Mouse (Mus musculus) intestine, postnatal 0 days (tissue): Measurements from ENCODE around the gene Lrp1. TPM values are rescaled to one million over a fixed set of nuclear protein-coding genes. Genes with fewer than 3 reads are reported as not detected.

Experiments used
- ATAC-seq: fragments of 200-750 bp; cut with Nextera tagmentation; 2 replicates; pipeline ENCODE4 v1.8.0; 2017; ENCODE audit warnings: mild to moderate bottlenecking, moderate TSS enrichment, moderate library complexity
- H3K27ac ChIP-seq: fragments of 300-500 bp; sonication (generic); 2 replicates; pipeline ENCODE4 v1.5.1; 2014; ENCODE audit warnings: mild to moderate bottlenecking, low read depth, low read length, moderate library complexity
- H3K27me3 ChIP-seq: fragments of 300-500 bp; sonication (generic); replicated peaks from 2 replicates; pipeline ENCODE4 v1.6.1; 2014; ENCODE audit warnings: low read length, mixed read lengths; ENCODE audit not compliant: control insufficient read depth, insufficient read depth
- H3K36me3 ChIP-seq: fragments of 300-500 bp; sonication (generic); 2 replicates; pipeline ENCODE4 v1.6.1; 2014; ENCODE audit warnings: mild to moderate bottlenecking, moderate library complexity; ENCODE audit not compliant: control insufficient read depth, insufficient read depth
- H3K4me1 ChIP-seq: fragments of 300-500 bp; sonication (generic); replicated peaks from 2 replicates; pipeline ENCODE4 v1.6.1; 2014; ENCODE audit warnings: antibody characterized with exemption, low read length, mixed read lengths; ENCODE audit not compliant: control insufficient read depth, insufficient read depth
- H3K4me2 ChIP-seq: fragments of 300-500 bp; sonication (generic); replicated peaks from 2 replicates; pipeline ENCODE4 v1.6.1; 2014; ENCODE audit warnings: low read depth, mild to moderate bottlenecking, moderate library complexity
- H3K4me3 ChIP-seq: fragments of 300-500 bp; sonication (generic); 2 replicates; pipeline ENCODE4 v1.5.1; 2014; ENCODE audit warnings: low read depth, low read length
- H3K9ac ChIP-seq: fragments of 300-500 bp; sonication (generic); 2 replicates; pipeline ENCODE4 v1.6.1; 2014; ENCODE audit warnings: mild to moderate bottlenecking, low read depth, low read length
- H3K9me3 ChIP-seq: fragments of 300-500 bp; sonication (generic); 2 replicates; pipeline ENCODE4 v1.6.1; 2016; ENCODE audit warnings: mixed run types; ENCODE audit not compliant: control insufficient read depth
- CTCF ChIP-seq: sonication (generic); IDR thresholded peaks from 2 replicates; pipeline ENCODE4 v1.5.1; 2016; ENCODE audit warnings: low read depth, mild to moderate bottlenecking, control low read depth, antibody characterized with exemption, moderate library complexity
- WGBS: fragments of 180-500 bp; shearing (Covaris S2); extraction: QIAGEN DNeasy Blood & Tissue Kit; methylation state at CpG from one replicate; pipeline ENCODE4 v1.1.7; 2014; 5-methylcytosine and 5-hydroxymethylcytosine counted together
- polyA plus RNA-seq: library from polyadenylated mRNA; unstranded; fragments of >200 nt; fragmentation: Nextera tagmentation; extraction: Ambion mirVana; gene quantifications from 2 replicates; pipeline ENCODE4 v1.2.1, GENCODE M21; 2015

The Lrp1 gene
- polyA plus RNA-seq, 1 experiment from 2014 or later: 28.9 TPM

DNA sequence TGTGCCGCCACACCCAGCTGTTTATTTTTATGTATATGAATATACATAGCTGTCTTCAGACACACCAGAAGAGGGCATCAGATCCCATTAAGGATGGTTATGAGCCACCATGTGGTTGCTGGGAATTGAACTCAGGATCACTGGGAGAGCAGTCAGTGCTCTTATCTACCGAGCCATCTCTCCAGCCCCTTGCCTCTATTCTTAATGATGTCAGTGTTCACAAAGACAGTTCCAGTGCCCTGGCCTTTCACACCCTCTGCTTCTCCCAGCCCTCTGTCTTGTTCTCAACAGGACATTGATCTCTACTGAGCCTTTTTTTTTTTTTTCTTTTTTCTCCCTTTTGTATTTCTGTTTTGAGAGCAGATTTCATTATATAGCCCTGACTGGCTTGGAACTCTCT, 35.4 kb downstream of the Lrp1 start:
- TF ChIP-seq CTCF: 0 out of 2 replicates have a peak, but pooled peaks have one; percentile 8
- Histone ChIP-seq H3K27me3 (no peaks in the 10 kb centered on the region), H3K9me3 (no peaks in the 10 kb centered on the region), H3K36me3 (peaks cover 67% of the 10 kb centered on the region), H3K4me1 (no peaks in the 10 kb centered on the region), H3K4me3 (no peak overlapping the region), H3K4me2 (no peak overlapping the region), H3K9ac (no peak overlapping the region), H3K27ac (no peak overlapping the region)
- WGBS: 86% methylated on average over 2 of the region's 2 CpGs
- no peak for ATAC-seq

DNA sequence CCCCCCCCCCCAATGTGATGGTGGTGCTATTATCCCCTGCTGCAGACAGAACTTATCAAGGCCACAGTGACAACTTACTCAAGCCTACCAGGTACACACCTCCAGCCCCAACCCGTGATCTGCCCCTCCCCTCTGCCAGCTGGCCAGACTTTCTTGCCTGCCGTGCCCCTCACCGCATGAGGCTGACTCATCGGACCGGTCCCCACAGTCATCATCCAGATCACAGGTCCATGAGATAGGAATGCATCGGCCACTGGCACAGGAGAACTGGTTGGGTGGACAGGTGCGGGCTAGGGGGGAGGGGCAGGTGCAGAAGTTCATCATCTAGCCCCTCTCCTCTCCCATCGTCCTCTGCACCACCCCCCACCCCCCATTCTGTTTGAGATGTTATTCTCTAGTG, 37.3 kb downstream of the Lrp1 start:
- Histone ChIP-seq H3K4me1 (no peaks in the 10 kb centered on the region), H3K36me3 (peaks cover 64% of the 10 kb centered on the region), H3K27ac (peak overlapping the region; percentile 62), H3K4me3 (no peak overlapping the region), H3K4me2 (no peak overlapping the region), H3K9me3 (no peaks in the 10 kb centered on the region), H3K9ac (no peak overlapping the region), H3K27me3 (no peaks in the 10 kb centered on the region)
- 44% methylated on average over 8 of the region's 8 CpGs for WGBS
- peak; percentile 87 for ATAC-seq
- TF ChIP-seq CTCF: no peak

GRCm38 (mm10) chr10:127581291-127581690, 39.7 kb downstream of the Lrp1 start:
- Histone ChIP-seq H3K27ac (peak overlapping the region; percentile 0; the same call in 1 of the 2 replicates), H3K4me1 (no peaks in the 10 kb centered on the region), H3K36me3 (peaks cover 77% of the 10 kb centered on the region; the same call in 1 of the 2 replicates), H3K27me3 (no peaks in the 10 kb centered on the region), H3K4me2 (no peak overlapping the region), H3K9me3 (no peaks in the 10 kb centered on the region), H3K4me3 (no peak overlapping the region), H3K9ac (no peak overlapping the region)
- ATAC-seq: no peak
- 72% methylated on average over 9 of the region's 9 CpGs for WGBS
- no peak for TF ChIP-seq CTCF

GRCm38 (mm10) chr10:127577982-127578381, 43.0 kb downstream of the Lrp1 start:
- 90% methylated on average over 15 of the region's 15 CpGs for WGBS
- peaks cover 89% of the 10 kb centered on the region for H3K36me3 ChIP-seq

DNA sequence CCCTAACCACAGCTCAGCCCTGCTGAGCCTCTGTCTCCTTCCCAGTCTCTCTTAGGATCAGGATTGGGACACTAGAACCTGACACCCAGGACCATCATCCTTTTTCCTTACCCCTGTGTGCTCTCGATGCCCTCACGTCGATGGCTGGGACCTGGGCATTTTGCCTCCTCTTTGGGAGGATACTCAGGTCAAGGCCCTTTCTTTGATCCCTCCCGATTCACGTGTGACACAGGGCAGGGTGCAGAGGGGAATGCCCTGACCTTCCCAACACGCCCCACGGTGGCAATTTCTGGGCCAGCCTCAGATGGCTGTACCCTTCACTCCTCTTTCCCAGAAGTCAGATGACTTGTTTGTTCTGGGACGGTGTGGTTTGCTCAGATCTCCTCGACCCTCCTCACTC, 43.8 kb downstream of the Lrp1 start:
- H3K4me3 ChIP-seq: no peak overlapping the region
- H3K4me1 ChIP-seq: no peaks in the 10 kb centered on the region
- ATAC-seq: no peak
- no peaks in the 10 kb centered on the region for H3K27me3 ChIP-seq
- no peak for TF ChIP-seq CTCF
- H3K9me3 ChIP-seq: no peaks in the 10 kb centered on the region
- H3K4me2 ChIP-seq: no peak overlapping the region
- H3K9ac ChIP-seq: no peak overlapping the region
- H3K27ac ChIP-seq: 0 out of 2 replicates have a peak overlapping the region, but pooled peaks have one; percentile 7
- WGBS: 77% methylated on average over 9 of the region's 9 CpGs
- peaks cover 90% of the 10 kb centered on the region for H3K36me3 ChIP-seq

More at GRCm38 (mm10) chr10:127577982-127578381, 43.0 kb downstream of the Lrp1 start:
- no peak for ATAC-seq
- H3K27me3 ChIP-seq: no peaks in the 10 kb centered on the region
- no peak for TF ChIP-seq CTCF
- H3K4me2 ChIP-seq: no peak overlapping the region
- H3K9me3 ChIP-seq: no peaks in the 10 kb centered on the region
- H3K4me3 ChIP-seq: no peak overlapping the region
- H3K9ac ChIP-seq: no peak overlapping the region
- no peak overlapping the region for H3K27ac ChIP-seq
- H3K4me1 ChIP-seq: no peaks in the 10 kb centered on the region

DNA sequence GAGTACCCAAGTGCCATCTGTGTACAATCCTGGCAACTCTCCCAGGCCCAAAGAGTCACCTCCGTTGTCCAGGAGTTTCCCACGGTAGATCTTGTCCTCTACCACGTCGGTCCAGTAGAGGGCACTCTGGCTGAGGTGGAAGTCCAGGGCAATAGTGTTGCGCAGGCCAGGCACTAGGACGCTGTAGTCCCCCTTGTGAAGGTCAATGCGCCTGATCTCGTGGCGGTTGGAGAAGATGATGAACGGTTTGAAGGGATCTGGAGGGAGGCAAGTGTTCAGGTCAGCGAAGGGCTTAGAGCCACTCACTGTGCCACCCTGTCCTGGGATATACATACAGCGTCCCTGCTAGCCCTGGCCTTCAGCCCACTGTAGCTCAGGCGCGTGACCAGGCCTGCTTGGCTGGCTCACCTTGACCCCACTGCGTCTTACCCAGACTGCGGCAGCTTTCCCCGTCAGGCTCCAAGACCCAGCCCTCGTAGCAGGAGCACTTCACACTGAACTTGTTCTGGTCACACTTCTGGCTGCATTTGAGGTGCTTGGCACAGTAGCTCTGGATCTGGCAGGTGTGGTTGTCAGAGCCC, 44.5 kb downstream of the Lrp1 start:
- Histone ChIP-seq H3K9ac (no peak overlapping the region), H3K27me3 (no peaks in the 10 kb centered on the region), H3K4me3 (no peak overlapping the region), H3K36me3 (peaks cover 90% of the 10 kb centered on the region), H3K4me2 (no peak overlapping the region), H3K4me1 (no peaks in the 10 kb centered on the region), H3K27ac (0 out of 2 replicates have a peak overlapping the region, but pooled peaks have one; percentile 7), H3K9me3 (no peaks in the 10 kb centered on the region)
- 57% methylated on average over 18 of the region's 18 CpGs for WGBS
- peak; percentile 58 for ATAC-seq
- peak; percentile 96 for TF ChIP-seq CTCF
